Mouse (Mus musculus): Measurements from ENCODE around the gene Ubn1. TPM values are rescaled to one million over a fixed set of nuclear protein-coding genes. Genes with fewer than 3 reads are reported as not detected.
A peak's percentile ranks its signal among the peaks of the same experiment; 100 is the strongest.

Ubn1 gene
- polyA plus RNA-seq, 1 experiment from 2014 or later = 20.4 TPM

DNA sequence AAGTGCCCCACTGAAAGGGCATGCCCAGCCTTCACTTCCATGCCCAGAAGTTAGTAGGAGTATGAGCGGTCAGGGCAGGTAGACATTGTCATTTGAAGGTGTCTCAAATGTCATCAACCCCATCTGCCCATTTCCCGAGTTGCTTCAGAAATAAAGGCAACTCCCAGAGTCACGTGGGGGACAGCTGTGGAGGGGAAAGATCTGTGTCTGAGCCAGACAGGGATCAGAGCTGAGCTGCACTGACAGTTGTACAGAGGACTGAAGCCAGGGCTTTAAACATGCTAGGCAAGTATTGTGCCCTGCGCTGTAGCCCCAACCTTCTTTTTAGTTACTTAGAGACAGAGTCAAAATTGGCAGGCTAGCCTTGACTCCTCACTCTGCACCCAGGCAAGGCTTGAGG is 70.0 kb downstream of the Ubn1 start:
- 57% methylated on average over 4 of the region's 4 CpGs for WGBS
- Histone ChIP-seq H3K4me3 (replicated peaks) (no peak overlapping the region), H3K9ac (no peak overlapping the region), H3K27ac (replicated peaks) (no peak overlapping the region), H3K4me1 (peaks cover 8% of the 10 kb centered on the region; the same call in 1 of the 2 replicates), H3K4me2 (replicated peaks) (no peak overlapping the region), H3K36me3 (no peaks in the 10 kb centered on the region), H3K27me3 (no peaks in the 10 kb centered on the region; the same call in 1 of the 2 replicates), H3K9me3 (replicated peaks) (no peaks in the 10 kb centered on the region)
- ATAC-seq (ENCODE audit: insufficient number of reproducible peaks, low FRiP score, low TSS enrichment, low read depth) = no peak

DNA sequence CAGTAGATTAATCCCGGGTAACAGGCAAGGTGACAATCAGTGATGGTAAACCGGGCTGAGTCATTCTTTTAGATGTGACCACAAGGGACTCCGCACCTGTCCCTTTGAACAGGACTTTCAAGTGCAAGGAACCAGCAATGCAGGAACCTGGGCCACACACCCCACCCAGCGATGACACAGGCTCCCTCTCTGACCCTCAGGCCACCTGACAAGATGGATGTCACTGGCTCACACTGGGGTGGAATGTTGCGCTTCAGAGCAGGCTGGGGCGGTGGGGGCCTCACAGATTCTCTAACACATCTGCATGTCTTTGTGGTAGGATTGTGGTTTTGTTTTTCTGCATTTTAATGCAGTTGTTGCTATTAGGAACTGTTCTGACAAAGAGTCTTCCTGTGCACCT is 73.6 kb downstream of the Ubn1 start:
- ATAC-seq (ENCODE audit: insufficient number of reproducible peaks, low FRiP score, low TSS enrichment, low read depth) = no peak
- Histone ChIP-seq H3K4me3 (replicated peaks) (no peak overlapping the region), H3K4me1 (peaks cover 20% of the 10 kb centered on the region; the same call in 1 of the 2 replicates), H3K9ac (no peak overlapping the region), H3K27me3 (no peaks in the 10 kb centered on the region; the same call in 1 of the 2 replicates), H3K4me2 (replicated peaks) (no peak overlapping the region), H3K27ac (replicated peaks) (no peak overlapping the region), H3K9me3 (replicated peaks) (no peaks in the 10 kb centered on the region), H3K36me3 (no peaks in the 10 kb centered on the region)
- WGBS = 66% methylated on average over 6 of the region's 6 CpGs

DNA sequence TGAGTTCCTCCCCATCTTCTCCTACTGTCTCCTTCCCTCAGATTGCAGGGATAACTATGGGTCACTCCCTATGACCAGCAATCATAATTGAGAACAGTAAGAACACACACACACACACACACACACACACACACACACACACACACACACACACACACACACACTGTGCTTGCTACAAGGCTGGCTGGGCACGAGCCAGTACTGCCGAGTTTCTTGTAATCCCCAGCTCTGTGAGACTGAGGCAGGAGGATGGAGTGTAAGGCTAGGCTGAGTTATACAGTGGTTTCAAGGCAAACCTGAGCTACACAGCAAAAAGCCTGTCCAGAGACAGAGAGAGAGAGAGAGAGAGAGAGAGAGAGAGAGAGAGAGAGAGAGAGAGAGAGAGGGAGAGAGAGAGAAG is 80.3 kb downstream of the Ubn1 start:
- Histone ChIP-seq H3K4me3 (replicated peaks) (peak overlapping the region; percentile 43), H3K36me3 (no peaks in the 10 kb centered on the region), H3K4me2 (replicated peaks) (peak overlapping the region; percentile 54), H3K27ac (replicated peaks) (no peak overlapping the region), H3K9me3 (replicated peaks) (no peaks in the 10 kb centered on the region), H3K9ac (no peak overlapping the region), H3K4me1 (peaks cover 47% of the 10 kb centered on the region), H3K27me3 (peaks cover 44% of the 10 kb centered on the region)
- 41% methylated on average over 2 of the region's 2 CpGs for WGBS
- ATAC-seq (ENCODE audit: insufficient number of reproducible peaks, low FRiP score, low TSS enrichment, low read depth) = no peak

DNA sequence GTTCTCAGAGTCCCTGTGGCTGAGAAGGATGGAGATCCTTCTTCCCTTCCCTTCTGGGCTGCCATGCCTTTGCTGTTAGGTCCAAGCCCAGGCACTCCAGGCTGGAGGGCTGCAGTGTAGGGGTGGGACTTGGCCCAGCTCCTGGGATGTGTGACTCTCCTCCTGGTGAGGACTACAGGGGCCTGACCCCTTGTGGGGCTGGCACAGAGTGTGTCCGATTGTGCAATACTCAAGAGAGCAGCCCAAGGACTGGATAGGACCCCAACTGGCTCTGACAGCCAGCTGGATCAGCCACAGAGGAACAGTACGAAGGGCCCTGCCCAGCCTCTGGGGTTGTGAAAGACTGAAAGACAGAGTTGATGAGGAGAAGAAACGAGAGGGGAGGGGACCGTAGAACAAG is 80.9 kb downstream of the Ubn1 start:
- peak overlapping the region; percentile 43 for H3K4me3 ChIP-seq (replicated peaks)
- no peaks in the 10 kb centered on the region for H3K9me3 ChIP-seq (replicated peaks)
- WGBS = 7% methylated on average over 4 of the region's 4 CpGs
- H3K4me1 ChIP-seq = peaks cover 52% of the 10 kb centered on the region
- H3K36me3 ChIP-seq = no peaks in the 10 kb centered on the region
- peak; percentile 15; the same call in 1 of the 2 replicates for ATAC-seq (ENCODE audit: insufficient number of reproducible peaks, low FRiP score, low TSS enrichment, low read depth)
- peak overlapping the region; percentile 55; the same call in 1 of the 2 replicates for H3K27ac ChIP-seq (replicated peaks)
- peaks cover 44% of the 10 kb centered on the region for H3K27me3 ChIP-seq
- peak overlapping the region; percentile 54 for H3K4me2 ChIP-seq (replicated peaks)
- no peak overlapping the region for H3K9ac ChIP-seq

DNA sequence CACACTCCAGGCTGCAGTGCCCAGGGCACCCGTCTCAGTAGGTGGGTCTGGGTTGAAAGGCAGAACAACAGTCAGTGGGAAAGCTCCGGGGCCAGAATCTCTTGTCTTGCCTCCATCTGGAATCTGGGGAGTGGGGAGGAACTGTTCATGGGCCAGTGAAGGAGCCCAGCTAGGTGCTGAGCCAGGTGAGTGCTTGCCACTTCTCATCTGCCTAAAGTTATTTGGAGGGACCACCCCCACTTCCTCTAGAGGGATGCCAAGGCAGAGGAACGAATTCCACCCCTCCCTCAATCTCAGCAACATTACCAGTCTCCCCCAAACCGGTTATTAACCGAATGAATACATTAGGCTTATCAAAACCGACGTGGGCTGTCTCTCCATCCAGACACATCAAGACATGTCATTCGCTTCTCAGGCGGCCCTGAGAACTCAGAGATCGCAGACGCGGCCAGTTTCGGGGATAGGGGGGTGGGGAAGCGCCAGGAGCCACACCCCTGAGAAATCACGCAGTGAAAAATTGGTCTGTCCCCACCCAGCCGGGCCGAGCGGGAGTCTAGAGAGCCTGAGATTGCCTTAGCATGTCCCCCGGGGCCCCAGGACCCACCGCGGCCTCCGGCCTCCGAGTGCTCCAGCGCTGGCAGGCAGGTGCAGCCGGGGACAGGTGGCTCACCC is 81.5 kb downstream of the Ubn1 start:
- peak overlapping the region; percentile 54 for H3K4me2 ChIP-seq (replicated peaks)
- peak overlapping the region; percentile 73 for H3K27ac ChIP-seq (replicated peaks)
- peak overlapping the region; percentile 43 for H3K4me3 ChIP-seq (replicated peaks)
- WGBS = 2% methylated on average over 25 of the region's 25 CpGs
- H3K9ac ChIP-seq = no peak overlapping the region
- ATAC-seq (ENCODE audit: insufficient number of reproducible peaks, low FRiP score, low TSS enrichment, low read depth) = no peak
- peaks cover 44% of the 10 kb centered on the region for H3K27me3 ChIP-seq
- H3K4me1 ChIP-seq = peaks cover 59% of the 10 kb centered on the region
- H3K9me3 ChIP-seq (replicated peaks) = no peaks in the 10 kb centered on the region
- no peaks in the 10 kb centered on the region for H3K36me3 ChIP-seq

DNA sequence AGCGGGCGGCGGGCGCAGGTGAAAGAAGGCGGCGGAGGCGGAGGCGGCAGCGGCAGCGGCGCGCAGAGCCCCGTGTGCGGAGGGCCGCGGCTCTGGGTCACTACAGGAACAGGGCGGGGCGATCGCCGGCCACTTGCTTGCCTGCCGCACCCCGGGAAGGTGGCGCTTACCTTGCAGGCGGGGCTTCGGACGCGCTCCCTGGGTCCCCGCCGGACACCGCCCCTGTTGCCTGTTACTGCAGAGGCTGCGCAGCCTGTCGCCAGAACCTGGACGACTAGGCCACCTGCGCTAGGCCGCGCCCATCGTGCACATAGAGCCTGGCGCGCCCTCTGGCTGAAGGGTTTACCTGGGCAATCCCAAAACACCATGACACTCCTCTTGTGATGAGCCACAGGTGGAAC is 82.5 kb downstream of the Ubn1 start, which contains the start of gene Ppl:
TSS of gene Ppl (minus strand) at position 21 of the 401 bp plus-strand sequence.
- no peaks in the 10 kb centered on the region for H3K9me3 ChIP-seq (replicated peaks)
- H3K27me3 ChIP-seq = peaks cover 44% of the 10 kb centered on the region
- H3K9ac ChIP-seq = peak within 1 kb of the TSS; percentile 4; the same call in 1 of the 2 replicates
- peak within 1 kb of the TSS; percentile 54 for H3K4me2 ChIP-seq (replicated peaks)
- peak; percentile 35 for ATAC-seq (ENCODE audit: insufficient number of reproducible peaks, low FRiP score, low TSS enrichment, low read depth)
- H3K36me3 ChIP-seq = no peaks in the 10 kb centered on the region
- WGBS = under 1% methylated on average over 32 of the region's 39 CpGs
- peak within 1 kb of the TSS; percentile 73 for H3K27ac ChIP-seq (replicated peaks)
- H3K4me3 ChIP-seq (replicated peaks) = peak within 1 kb of the TSS; percentile 43
- peaks cover 59% of the 10 kb centered on the region for H3K4me1 ChIP-seq

DNA sequence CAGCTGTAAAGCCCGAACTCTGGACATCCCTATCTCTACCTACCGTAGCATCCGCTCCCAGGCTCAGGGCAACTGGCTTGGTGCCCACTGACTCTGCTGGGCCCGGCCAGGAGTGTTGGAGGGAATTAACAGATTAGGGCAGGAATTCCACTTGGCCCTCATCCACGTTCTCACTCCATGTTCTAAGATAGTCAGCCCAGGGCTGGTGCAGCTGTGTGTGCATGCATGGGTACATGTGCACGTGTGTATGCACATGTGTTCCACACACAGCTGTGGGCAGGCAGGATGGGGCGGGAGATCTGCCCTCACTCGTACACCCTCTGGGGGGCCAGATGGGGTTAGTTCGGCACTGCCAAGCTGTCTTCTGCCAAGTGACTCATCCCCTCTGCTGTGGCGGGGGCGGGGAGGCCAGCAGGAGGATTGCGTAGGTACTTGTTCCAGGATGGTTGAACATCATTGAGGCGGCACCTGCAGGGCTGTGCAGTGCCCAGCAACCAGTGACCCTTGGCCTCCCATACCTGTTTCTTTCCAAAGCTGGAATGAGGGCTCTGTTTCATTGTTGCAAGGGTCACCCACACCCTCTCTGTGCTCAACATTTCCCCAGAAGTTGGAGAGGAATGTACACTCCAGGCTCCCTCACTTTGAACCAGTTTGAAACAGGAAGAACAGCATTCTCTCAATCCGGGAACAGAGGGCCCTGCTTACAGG is 84.9 kb downstream of the Ubn1 start:
- Histone ChIP-seq H3K4me3 (replicated peaks) (no peak overlapping the region), H3K27ac (replicated peaks) (peak overlapping the region; percentile 78), H3K36me3 (no peaks in the 10 kb centered on the region), H3K4me2 (replicated peaks) (peak overlapping the region; percentile 1; the same call in 1 of the 2 replicates), H3K4me1 (peaks cover 55% of the 10 kb centered on the region), H3K9me3 (replicated peaks) (no peaks in the 10 kb centered on the region), H3K9ac (no peak overlapping the region), H3K27me3 (peaks cover 40% of the 10 kb centered on the region)
- 42% methylated on average over 14 of the region's 14 CpGs for WGBS
- ATAC-seq (ENCODE audit: insufficient number of reproducible peaks, low FRiP score, low TSS enrichment, low read depth) = peak; percentile 52

DNA sequence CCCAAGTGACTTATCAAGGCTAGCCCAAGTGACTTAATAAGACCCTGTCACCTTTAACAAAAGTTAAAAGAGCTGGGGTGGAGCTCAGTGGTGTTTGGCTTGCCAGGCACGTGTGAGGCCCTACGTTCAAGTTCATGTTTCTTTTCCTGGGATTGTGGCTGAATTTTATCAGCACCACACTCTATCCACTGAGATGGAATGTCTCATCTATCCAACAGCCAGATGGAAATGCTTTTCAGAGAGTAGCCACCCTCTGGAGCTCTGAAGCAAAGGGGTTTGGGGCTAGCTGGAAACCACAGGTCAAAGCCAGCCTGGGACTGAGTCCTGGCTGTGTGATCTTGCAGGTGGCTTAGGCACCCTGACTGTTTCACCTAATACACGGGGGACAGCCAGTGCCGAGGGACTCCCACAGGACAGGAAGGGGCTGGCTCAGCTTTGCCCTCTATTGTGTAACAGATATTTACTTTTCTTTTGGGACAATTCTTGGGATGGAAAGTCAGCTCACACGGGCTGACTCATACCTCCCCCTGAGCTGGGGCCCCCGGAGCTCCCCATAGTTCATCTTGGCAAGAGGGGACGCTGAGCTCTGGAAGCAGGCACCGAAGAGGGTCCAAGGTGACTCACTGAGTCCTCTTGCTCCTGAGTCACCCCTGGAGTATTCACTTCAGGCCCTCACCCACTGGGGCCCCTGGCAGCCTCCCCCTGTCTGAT is 85.8 kb downstream of the Ubn1 start:
- no peak overlapping the region for H3K4me3 ChIP-seq (replicated peaks)
- H3K9ac ChIP-seq = no peak overlapping the region
- peak overlapping the region; percentile 13; the same call in 1 of the 2 replicates for H3K4me2 ChIP-seq (replicated peaks)
- peaks cover 34% of the 10 kb centered on the region for H3K27me3 ChIP-seq
- H3K27ac ChIP-seq (replicated peaks) = peak overlapping the region; percentile 78
- H3K4me1 ChIP-seq = peaks cover 56% of the 10 kb centered on the region
- 53% methylated on average over 8 of the region's 8 CpGs for WGBS
- ATAC-seq (ENCODE audit: insufficient number of reproducible peaks, low FRiP score, low TSS enrichment, low read depth) = no peak
- no peaks in the 10 kb centered on the region for H3K36me3 ChIP-seq
- no peaks in the 10 kb centered on the region for H3K9me3 ChIP-seq (replicated peaks)

Other genes starting within 250 kb of the Ubn1 start
- gene 4930562C15Rik, start 214.6 kb upstream of the Ubn1 start, polyA plus RNA-seq (2015; fragmentation: Nextera tagmentation; extraction: Ambion mirVana) = 0.32 and 0.63 TPM in 2 replicates
- 43.8 and 51.3 TPM in 2 replicates for gene Ubald1, start 169.7 kb upstream of the Ubn1 start, polyA plus RNA-seq (2015; fragmentation: Nextera tagmentation; extraction: Ambion mirVana)
- 84.1 and 87.0 TPM in 2 replicates for gene Mgrn1, start 163.8 kb upstream of the Ubn1 start, polyA plus RNA-seq (2015; fragmentation: Nextera tagmentation; extraction: Ambion mirVana)
- 156 and 161 TPM in 2 replicates for gene Nudt16l1, start 111.3 kb upstream of the Ubn1 start, polyA plus RNA-seq (2015; fragmentation: Nextera tagmentation; extraction: Ambion mirVana)
- 64.7 and 72.8 TPM in 2 replicates for gene Anks3, start 85.9 kb upstream of the Ubn1 start, polyA plus RNA-seq (2015; fragmentation: Nextera tagmentation; extraction: Ambion mirVana)
- gene Sept12, start 52.2 kb upstream of the Ubn1 start, polyA plus RNA-seq (2015; fragmentation: Nextera tagmentation; extraction: Ambion mirVana) = not detected in 2 replicates
- gene Smim22, start 42.8 kb upstream of the Ubn1 start, polyA plus RNA-seq (2015; fragmentation: Nextera tagmentation; extraction: Ambion mirVana) = 14.2 and 17.9 TPM in 2 replicates
- 63.5 and 69.8 TPM in 2 replicates for gene Rogdi, start 36.5 kb upstream of the Ubn1 start, polyA plus RNA-seq (2015; fragmentation: Nextera tagmentation; extraction: Ambion mirVana)
- gene Glyr1, start 194 bp upstream of the Ubn1 start, polyA plus RNA-seq (2015; fragmentation: Nextera tagmentation; extraction: Ambion mirVana) = 130 and 136 TPM in 2 replicates
- gene Ppl, start 82.4 kb downstream of the Ubn1 start, polyA plus RNA-seq (2015; fragmentation: Nextera tagmentation; extraction: Ambion mirVana) = 45.8 and 52.3 TPM in 2 replicates
- gene Sec14l5, start 97.1 kb downstream of the Ubn1 start, polyA plus RNA-seq (2015; fragmentation: Nextera tagmentation; extraction: Ambion mirVana) = 0.35 TPM in 2 replicates
- 21.1 and 21.7 TPM in 2 replicates for gene Nagpa, start 154.0 kb downstream of the Ubn1 start, polyA plus RNA-seq (2015; fragmentation: Nextera tagmentation; extraction: Ambion mirVana)
- gene AU021092, start 172.2 kb downstream of the Ubn1 start, polyA plus RNA-seq (2015; fragmentation: Nextera tagmentation; extraction: Ambion mirVana) = 9.0 and 12.0 TPM in 2 replicates
- 36.2 and 38.5 TPM in 2 replicates for gene Alg1, start 183.6 kb downstream of the Ubn1 start, polyA plus RNA-seq (2015; fragmentation: Nextera tagmentation; extraction: Ambion mirVana)
- gene Eef2kmt, start 205.9 kb downstream of the Ubn1 start, polyA plus RNA-seq (2015; fragmentation: Nextera tagmentation; extraction: Ambion mirVana) = 26.6 and 33.7 TPM in 2 replicates

Data from embryonic facial prominence, embryonic 15.5 days (tissue).